Mouse (Mus musculus) cerebellum, adult 2 months (tissue): ENCODE data around the gene Os9. TPM values are rescaled to one million over a fixed set of nuclear protein-coding genes. Genes with fewer than 3 reads are reported as not detected.
A peak's percentile ranks its signal among the peaks of the same experiment; 100 is the strongest.
"Not testable (repeated sequence)": the region's sequence is repeated elsewhere in the genome, so short reads cannot be mapped to it uniquely, and the experiment has no call there.

ENCODE experiments used
- DNase-seq, 2 experiments: peaks; one replicate each; pipeline ENCODE4 v3.0.0; 2021
- H3K27ac ChIP-seq: fragments of 200-500 bp; 2 replicates; pipeline ENCODE4 v1.5.1; 2012; ENCODE audit warnings: low read length, control low read depth, inconsistent platforms; ENCODE audit not compliant: insufficient read depth
- H3K27me3 ChIP-seq: fragments of 200-500 bp; 2 replicates; pipeline ENCODE4 v1.6.1; 2012; ENCODE audit warnings: inconsistent platforms, mild to moderate bottlenecking, low read length, moderate library complexity; ENCODE audit not compliant: control insufficient read depth, insufficient read depth
- H3K4me1 ChIP-seq: fragments of 200-500 bp; 2 replicates; pipeline ENCODE4 v1.6.1; 2011; ENCODE audit warnings: low read length; ENCODE audit not compliant: control insufficient read depth, insufficient read depth
- H3K4me3 ChIP-seq: fragments of 200-500 bp; replicated peaks from 2 replicates; pipeline ENCODE3; 2011; ENCODE audit warnings: mild to moderate bottlenecking, low read depth, low read length, control low read depth; ENCODE audit not compliant: insufficient read depth
- CTCF ChIP-seq: fragments of 200-500 bp; IDR thresholded peaks from 2 replicates; pipeline ENCODE4 v1.5.1; 2011; ENCODE audit warnings: low read depth, mild to moderate bottlenecking, control low read depth, low read length, moderate library complexity, borderline replicate concordance; ENCODE audit not compliant: insufficient read depth
- POLR2A ChIP-seq: fragments of 200-500 bp; IDR thresholded peaks from 2 replicates; pipeline ENCODE4 v1.6.1; 2011; ENCODE audit warnings: low read length, control low read depth, borderline replicate concordance; ENCODE audit not compliant: insufficient read depth
- WGBS: fragments of 180-500 bp; shearing (Covaris S2); methylation state at CpG from one replicate; pipeline ENCODE4 v1.1.7; 2018; 5-methylcytosine and 5-hydroxymethylcytosine counted together
- polyA plus RNA-seq: library from polyadenylated mRNA; depleted of rRNA; stranded (reverse); fragments of >200 nt; gene quantifications from 2 replicates; pipeline ENCODE4 v1.2.3, GENCODE M21; 2012

Os9 gene
- polyA plus RNA-seq, 1 experiment = 98.9 TPM

- not testable (repeated sequence) for H3K4me3 ChIP-seq, H3K4me1 ChIP-seq, H3K27me3 ChIP-seq, H3K27ac ChIP-seq, DNase-seq
- 89% methylated on average over 3 of the region's 3 CpGs for WGBS
- TF ChIP-seq CTCF = peak; percentile 40; the same call in 1 of the 2 replicates
These were observed 13.6 kb upstream of the Os9 start for GRCm38 (mm10) chr10:127134394-127135035.

GRCm38 (mm10) chr10:127132469-127132868 lies 11.5 kb upstream of the Os9 start:
- WGBS = 76% methylated on average over 5 of the region's 5 CpGs
- DNase-seq = no peak

GRCm38 (mm10) chr10:127129431-127129830 lies 8.5 kb upstream of the Os9 start:
- WGBS = 79% methylated on average over 4 of the region's 4 CpGs
- no peak overlapping the region for H3K27ac ChIP-seq
- TF ChIP-seq CTCF (no peak), POLR2A (no peak)
- H3K4me3 ChIP-seq = no peak overlapping the region
- H3K27me3 ChIP-seq = no peaks in the 10 kb centered on the region
- no peaks in the 10 kb centered on the region for H3K4me1 ChIP-seq
- no peak for DNase-seq

More at GRCm38 (mm10) chr10:127132469-127132868, 11.5 kb upstream of the Os9 start:
- H3K27me3 ChIP-seq = no peaks in the 10 kb centered on the region
- no peak overlapping the region for H3K27ac ChIP-seq
- H3K4me1 ChIP-seq = no peaks in the 10 kb centered on the region
- no peak overlapping the region for H3K4me3 ChIP-seq
- TF ChIP-seq POLR2A (no peak), CTCF (no peak)

GRCm38 (mm10) chr10:127127711-127128279 lies 6.9 kb upstream of the Os9 start:
- H3K27me3 ChIP-seq = no peaks in the 10 kb centered on the region
- TF ChIP-seq CTCF (no peak), POLR2A (no peak)
- H3K4me1 ChIP-seq = 0 out of 2 replicates have a peak, but pooled peaks cover 2% of the 10 kb centered on the region
- WGBS = 88% methylated on average over 7 of the region's 7 CpGs
- H3K4me3 ChIP-seq = no peak overlapping the region
- no peak for DNase-seq
- no peak overlapping the region for H3K27ac ChIP-seq

- H3K27me3 ChIP-seq = no peaks in the 10 kb centered on the region
- no peak overlapping the region for H3K27ac ChIP-seq
- H3K4me3 ChIP-seq = no peak overlapping the region
- TF ChIP-seq POLR2A (no peak), CTCF (no peak)
- peaks cover 3% of the 10 kb centered on the region; the same call in 1 of the 2 replicates for H3K4me1 ChIP-seq
- WGBS = 89% methylated on average over 5 of the region's 5 CpGs
- no peak for DNase-seq
These were observed 5.6 kb upstream of the Os9 start for GRCm38 (mm10) chr10:127126579-127126978.

- H3K27me3 ChIP-seq = no peaks in the 10 kb centered on the region
- no peak for TF ChIP-seq POLR2A
- TF ChIP-seq CTCF = peak; percentile 49; the same call in 1 of the 2 replicates
- DNase-seq = peak; percentile 32 to 38
- no peak overlapping the region for H3K4me3 ChIP-seq
- H3K4me1 ChIP-seq = peaks cover 3% of the 10 kb centered on the region; the same call in 1 of the 2 replicates
- 71% methylated on average over 9 of the region's 9 CpGs for WGBS
- no peak overlapping the region for H3K27ac ChIP-seq
These were observed 4.5 kb upstream of the Os9 start for GRCm38 (mm10) chr10:127125210-127126001.

- peak; percentile 82 to 85 for DNase-seq
- Histone ChIP-seq H3K27ac (peak overlapping the region; percentile 83), H3K4me1 (peaks cover 3% of the 10 kb centered on the region; the same call in 1 of the 2 replicates), H3K4me3 (peak overlapping the region; percentile 55), H3K27me3 (no peaks in the 10 kb centered on the region)
- 3% methylated on average over 4 of the region's 4 CpGs for WGBS
- peak; percentile 25; the same call in 1 of the 2 replicates for TF ChIP-seq POLR2A
- peak; percentile 60 for TF ChIP-seq CTCF
These were observed 2.5 kb upstream of the Os9 start for GRCm38 (mm10) chr10:127123436-127123805.
